Mouse (Mus musculus) gonadal fat pad, adult 2 months (tissue): Measurements from ENCODE around the gene Zhx3. TPM values are rescaled to one million over a fixed set of nuclear protein-coding genes. Genes with fewer than 3 reads are reported as not detected.
A peak's percentile ranks its signal among the peaks of the same experiment; 100 is the strongest.

ENCODE experiments used
- DNase-seq: peaks from one replicate; pipeline ENCODE4 v3.0.0-alpha.2; 2012; ENCODE audit warnings: low read depth
- polyA plus RNA-seq: library from polyadenylated mRNA; depleted of rRNA; stranded (reverse); fragments of >200 nt; gene quantifications from 2 replicates; pipeline ENCODE4 v1.2.3, GENCODE M21; 2012

The Zhx3 gene
- polyA plus RNA-seq, 1 experiment = 12.7 TPM

GRCm38 (mm10) chr2:160760433-160761184, 112.2 kb downstream of the Zhx3 start:
- DNase-seq = no peak

- DNase-seq = no peak
These were observed 116.1 kb downstream of the Zhx3 start for GRCm38 (mm10) chr2:160756583-160757203.

GRCm38 (mm10) chr2:160747075-160747474, 125.7 kb downstream of the Zhx3 start:
- peak; percentile 75 for DNase-seq

- no peak for DNase-seq
These were observed 126.2 kb downstream of the Zhx3 start for GRCm38 (mm10) chr2:160746637-160747036.

- DNase-seq = no peak
These were observed 127.3 kb downstream of the Zhx3 start for GRCm38 (mm10) chr2:160745497-160745896.

GRCm38 (mm10) chr2:160744823-160745210, 128.0 kb downstream of the Zhx3 start:
- no peak for DNase-seq

- DNase-seq = no peak
These were observed 128.6 kb downstream of the Zhx3 start for GRCm38 (mm10) chr2:160744040-160744822.

- DNase-seq = no peak
These were observed 130.6 kb downstream of the Zhx3 start for GRCm38 (mm10) chr2:160742161-160742609.

GRCm38 (mm10) chr2:160741580-160741979, 131.2 kb downstream of the Zhx3 start:
- DNase-seq = no peak

- DNase-seq = no peak
These were observed 132.2 kb downstream of the Zhx3 start for GRCm38 (mm10) chr2:160740521-160741156.

- DNase-seq = no peak
These were observed 133.0 kb downstream of the Zhx3 start for GRCm38 (mm10) chr2:160739647-160740356.

GRCm38 (mm10) chr2:160738354-160738753, 134.4 kb downstream of the Zhx3 start:
- no peak for DNase-seq

- DNase-seq = no peak
These were observed 136.3 kb downstream of the Zhx3 start for GRCm38 (mm10) chr2:160736466-160736865.

GRCm38 (mm10) chr2:160735706-160736310, 137.0 kb downstream of the Zhx3 start:
- no peak for DNase-seq

- DNase-seq = no peak
These were observed 138.5 kb downstream of the Zhx3 start for GRCm38 (mm10) chr2:160734331-160734730.

GRCm38 (mm10) chr2:160733131-160733531, 139.7 kb downstream of the Zhx3 start:
- no peak for DNase-seq

- no peak for DNase-seq
These were observed 140.3 kb downstream of the Zhx3 start for GRCm38 (mm10) chr2:160732420-160732995.

GRCm38 (mm10) chr2:160731839-160732261, 140.9 kb downstream of the Zhx3 start:
- DNase-seq = no peak

GRCm38 (mm10) chr2:160731117-160731838, 141.5 kb downstream of the Zhx3 start, which contains the start of gene Plcg1:
TSS of gene Plcg1 (plus strand) at chr2:160731300.
- DNase-seq = no peak

- DNase-seq = no peak
These were observed 142.0 kb downstream of the Zhx3 start for GRCm38 (mm10) chr2:160730797-160731116.
